Mouse (Mus musculus): ENCODE data around the gene Dhx58.

DNA sequence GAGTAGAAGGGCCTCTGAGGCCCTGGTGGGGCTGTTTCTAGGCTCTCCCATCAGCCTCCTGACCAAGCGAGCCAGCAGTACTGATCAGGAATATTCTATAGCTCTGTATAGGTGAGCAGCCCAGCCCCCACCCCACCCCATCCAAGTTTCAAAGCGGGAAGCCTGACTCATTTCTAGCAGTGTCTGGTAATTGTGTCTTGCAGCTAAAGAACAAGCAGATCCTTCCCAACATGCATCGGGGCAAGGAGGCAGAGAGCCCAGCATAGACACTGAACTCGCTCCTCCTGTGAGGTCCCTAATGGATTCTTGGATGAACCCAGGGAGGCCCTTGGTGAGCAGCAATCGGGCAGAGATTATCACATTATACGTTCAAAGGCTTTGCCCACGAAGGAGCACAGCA lies 26.3 kb downstream of the Dhx58 start:
- no peak for TF ChIP-seq POLR2A (IDR thresholded peaks at IDR 0.05; ENCODE audit: low read depth, low read length)
- no peak for TF ChIP-seq CTCF (IDR thresholded peaks at IDR 0.05; ENCODE audit: extremely low read depth, insufficient read length, insufficient replicate concordance, low read depth, low read length)

Measured in small intestine, adult 2 months (tissue).